Mouse (Mus musculus) ovary, adult 18-20 months (tissue): ENCODE data around the gene Batf2.
"Not testable (repeated sequence)": the region's sequence is repeated elsewhere in the genome, so short reads cannot be mapped to it uniquely, and the experiment has no call there.

Experiments used
- DNase-seq: peaks from one replicate; pipeline ENCODE4 v3.0.0; 2022; ENCODE audit warnings: low spot score, mixed read lengths

The Batf2 gene

GRCm38 (mm10) chr19:6132171-6132827 lies 8.5 kb upstream of the Batf2 start:
- DNase-seq = no peak

- not testable (repeated sequence) for DNase-seq
These were observed 7.6 kb upstream of the Batf2 start for GRCm38 (mm10) chr19:6133197-6133596.

- no peak for DNase-seq
These were observed 4.4 kb upstream of the Batf2 start for GRCm38 (mm10) chr19:6136397-6136796.

- no peak for DNase-seq
These were observed 1.1 kb upstream of the Batf2 start for GRCm38 (mm10) chr19:6139701-6140100.

GRCm38 (mm10) chr19:6140374-6140677 lies 457 bp upstream of the Batf2 start:
- no peak for DNase-seq

GRCm38 (mm10) chr19:6141394-6141749 lies 589 bp downstream of the Batf2 start, which contains the start of gene Arl2:
Gene Arl2 (minus strand): TSS chr19:6141548.
- peak; percentile 57 for DNase-seq

GRCm38 (mm10) chr19:6144842-6145241 lies 4.1 kb downstream of the Batf2 start:
- DNase-seq = no peak

- no peak for DNase-seq
These were observed 14.4 kb downstream of the Batf2 start for GRCm38 (mm10) chr19:6155174-6155573.

- DNase-seq = no peak
These were observed 15.6 kb downstream of the Batf2 start for GRCm38 (mm10) chr19:6156372-6156771.

- DNase-seq = no peak
These were observed 16.4 kb downstream of the Batf2 start for GRCm38 (mm10) chr19:6157220-6157619.

GRCm38 (mm10) chr19:6163872-6164547 lies 23.2 kb downstream of the Batf2 start:
- peak; percentile 21 for DNase-seq

- DNase-seq = no peak
These were observed 26.0 kb downstream of the Batf2 start for GRCm38 (mm10) chr19:6166750-6167149.

GRCm38 (mm10) chr19:6171215-6171614 lies 30.4 kb downstream of the Batf2 start:
- DNase-seq = no peak

- peak; percentile 67 for DNase-seq
These were observed 34.0 kb downstream of the Batf2 start for GRCm38 (mm10) chr19:6174771-6175170.

- DNase-seq = no peak
These were observed 38.0 kb downstream of the Batf2 start for GRCm38 (mm10) chr19:6178775-6179174.

GRCm38 (mm10) chr19:6181629-6182028 lies 40.8 kb downstream of the Batf2 start:
- no peak for DNase-seq

GRCm38 (mm10) chr19:6182534-6182933 lies 41.8 kb downstream of the Batf2 start:
- DNase-seq = no peak

- DNase-seq = no peak
These were observed 43.3 kb downstream of the Batf2 start, which contains the start of gene Majin for GRCm38 (mm10) chr19:6184131-6184530. Gene Majin (plus strand): TSS chr19:6184388.

GRCm38 (mm10) chr19:6204265-6204664 lies 63.5 kb downstream of the Batf2 start:
- no peak for DNase-seq

GRCm38 (mm10) chr19:6206716-6207115 lies 65.9 kb downstream of the Batf2 start:
- no peak for DNase-seq

GRCm38 (mm10) chr19:6216046-6216705 lies 75.4 kb downstream of the Batf2 start:
- no peak for DNase-seq

- DNase-seq = no peak
These were observed 77.8 kb downstream of the Batf2 start for GRCm38 (mm10) chr19:6218606-6219005.
